Mouse (Mus musculus) central nervous system, embryonic 11.5 days (tissue): ENCODE results near the gene Olfr905. TPM values are rescaled to one million over a fixed set of nuclear protein-coding genes. Genes with fewer than 3 reads are reported as not detected.

Experiments used
- polyA plus RNA-seq: library from polyadenylated mRNA; depleted of rRNA; stranded (reverse); fragments of >200 nt; gene quantifications from 2 replicates; pipeline ENCODE4 v1.2.3, GENCODE M21; 2012; rRNA removed

Olfr905 gene
- polyA plus RNA-seq, result not detected in 2 replicates

GRCm38 (mm10) chr9:38470807-38471206 lies at the start of gene Olfr905:
Olfr905 (plus strand) TSS chr9:38471107.

GRCm38 (mm10) chr9:38429155-38429554 lies 41.8 kb upstream of the Olfr905 start, which contains the start of gene Olfr901:
Olfr901 (plus strand) TSS chr9:38429455.

GRCm38 (mm10) chr9:38447352-38447751 lies 23.6 kb upstream of the Olfr905 start, which contains the start of gene Olfr902:
Olfr902 (plus strand) TSS chr9:38447652.

GRCm38 (mm10) chr9:38462844-38463243 lies 8.1 kb upstream of the Olfr905 start, which contains the start of gene Olfr904:
Olfr904 (plus strand) TSS chr9:38463144.

GRCm38 (mm10) chr9:38486785-38487184 lies 15.9 kb downstream of the Olfr905 start, which contains the start of gene Olfr906:
Olfr906 (plus strand) TSS chr9:38487085.

GRCm38 (mm10) chr9:38495501-38495900 lies 24.6 kb downstream of the Olfr905 start, which contains the start of gene Olfr907:
Olfr907 (plus strand) TSS chr9:38495801.

GRCm38 (mm10) chr9:38521280-38521679 lies 50.4 kb downstream of the Olfr905 start, which contains the start of gene Olfr911-ps1:
Olfr911-ps1 (plus strand) TSS chr9:38521580.

Other genes starting within 250 kb of the Olfr905 start
- not detected in 2 replicates for gene Olfr143, start 218.3 kb upstream of the Olfr905 start, polyA plus RNA-seq
- not detected in 2 replicates for gene Olfr895, start 203.3 kb upstream of the Olfr905 start, polyA plus RNA-seq
- gene Olfr896-ps1, start 180.0 kb upstream of the Olfr905 start, polyA plus RNA-seq, result not detected in 2 replicates
- gene Olfr25, start 142.0 kb upstream of the Olfr905 start, polyA plus RNA-seq, result not detected in 2 replicates
- gene Olfr898, start 122.7 kb upstream of the Olfr905 start, polyA plus RNA-seq, result not detected in 2 replicates
- gene Olfr250, start 104.2 kb upstream of the Olfr905 start, polyA plus RNA-seq, result not detected in 2 replicates
- gene Olfr251, start 94.0 kb upstream of the Olfr905 start, polyA plus RNA-seq, result not detected in 2 replicates
- gene Olfr147, start 69.4 kb upstream of the Olfr905 start, polyA plus RNA-seq, result not detected in 2 replicates
- not detected in 2 replicates for gene Olfr901, start 41.7 kb upstream of the Olfr905 start, polyA plus RNA-seq
- gene Olfr902, start 23.5 kb upstream of the Olfr905 start, polyA plus RNA-seq, result not detected in 2 replicates
- gene Olfr904, start 8.0 kb upstream of the Olfr905 start, polyA plus RNA-seq, result not detected in 2 replicates
- not detected in 2 replicates for gene Olfr906, start 16.0 kb downstream of the Olfr905 start, polyA plus RNA-seq
- gene Olfr907, start 24.7 kb downstream of the Olfr905 start, polyA plus RNA-seq, result not detected in 2 replicates
- gene Olfr911-ps1, start 50.5 kb downstream of the Olfr905 start, polyA plus RNA-seq, result not detected in 2 replicates
- gene Olfr910, start 66.7 kb downstream of the Olfr905 start, polyA plus RNA-seq, result not detected in 2 replicates
- not detected in 2 replicates for gene Olfr912, start 109.1 kb downstream of the Olfr905 start, polyA plus RNA-seq
- not detected in 2 replicates for gene Olfr913, start 121.7 kb downstream of the Olfr905 start, polyA plus RNA-seq
- not detected in 2 replicates for gene Olfr914, start 134.0 kb downstream of the Olfr905 start, polyA plus RNA-seq
- gene Olfr916, start 188.8 kb downstream of the Olfr905 start, polyA plus RNA-seq, result not detected in 2 replicates
- gene Olfr917, start 194.7 kb downstream of the Olfr905 start, polyA plus RNA-seq, result not detected in 2 replicates
- not detected in 2 replicates for gene Olfr918, start 203.5 kb downstream of the Olfr905 start, polyA plus RNA-seq
- gene Olfr919, start 232.6 kb downstream of the Olfr905 start, polyA plus RNA-seq, result not detected in 2 replicates
- 6.0 and 9.7 TPM in 2 replicates for gene Vwa5a, start 247.2 kb downstream of the Olfr905 start, polyA plus RNA-seq